Mouse (Mus musculus): Measurements from ENCODE around the gene Hp1bp3.

DNA sequence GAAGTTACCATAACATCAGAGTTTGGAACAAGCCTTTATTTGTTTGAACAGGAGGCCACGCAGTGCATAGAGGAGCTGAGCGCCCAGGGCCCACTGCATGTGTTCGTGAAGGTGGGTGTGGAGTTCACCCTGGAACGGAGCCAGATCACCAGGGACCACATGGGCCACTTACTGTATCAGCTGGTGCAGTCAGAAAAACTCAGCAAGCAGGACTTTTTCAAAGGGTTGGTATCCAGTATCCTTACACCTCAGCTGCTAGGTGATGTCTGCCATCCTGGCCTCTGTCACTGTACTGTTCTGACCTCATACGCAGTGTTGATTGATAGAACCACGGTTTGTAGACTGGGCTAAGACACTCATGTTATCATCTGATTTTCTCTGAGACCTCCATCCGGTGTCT is 28.1 kb upstream of the Hp1bp3 start:
- TF ChIP-seq CTCF (IDR thresholded peaks at IDR 0.05; ENCODE audit: extremely low read depth, insufficient read depth, low read length) (no peak), POLR2A (IDR thresholded peaks at IDR 0.05; ENCODE audit: extremely low read depth, insufficient read depth, low read length) (no peak)
